Mouse (Mus musculus) embryo, embryonic 11.5 days (tissue): ENCODE results near the gene Saysd1.
"Not testable (repeated sequence)": the region's sequence is repeated elsewhere in the genome, so short reads cannot be mapped to it uniquely, and the experiment has no call there.

Experiments used
- DNase-seq: peaks from one replicate; pipeline ENCODE4 v3.0.0-alpha.2; 2012; ENCODE audit warnings: low read depth, low spot score

The Saysd1 gene

DNA sequence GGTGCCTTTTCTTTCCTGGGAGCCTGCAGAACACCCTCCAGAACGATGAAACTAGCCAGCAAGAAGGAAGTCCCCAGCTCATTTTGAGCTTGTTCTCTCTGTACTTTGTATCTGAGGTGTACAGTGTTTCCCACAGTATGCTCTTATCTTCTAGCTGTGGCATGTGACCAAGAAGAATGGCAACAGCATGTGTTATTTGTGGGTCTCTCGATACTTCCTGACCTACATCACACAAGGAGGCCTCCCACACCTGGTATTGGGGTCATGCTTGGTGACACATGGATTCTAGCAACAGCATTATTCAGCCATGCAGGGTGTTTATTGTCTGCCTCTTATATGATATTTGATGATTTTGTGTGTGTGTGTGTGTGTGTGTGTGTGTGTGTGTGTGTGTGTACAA is 96.5 kb downstream of the Saysd1 start:
- no peak for DNase-seq

DNA sequence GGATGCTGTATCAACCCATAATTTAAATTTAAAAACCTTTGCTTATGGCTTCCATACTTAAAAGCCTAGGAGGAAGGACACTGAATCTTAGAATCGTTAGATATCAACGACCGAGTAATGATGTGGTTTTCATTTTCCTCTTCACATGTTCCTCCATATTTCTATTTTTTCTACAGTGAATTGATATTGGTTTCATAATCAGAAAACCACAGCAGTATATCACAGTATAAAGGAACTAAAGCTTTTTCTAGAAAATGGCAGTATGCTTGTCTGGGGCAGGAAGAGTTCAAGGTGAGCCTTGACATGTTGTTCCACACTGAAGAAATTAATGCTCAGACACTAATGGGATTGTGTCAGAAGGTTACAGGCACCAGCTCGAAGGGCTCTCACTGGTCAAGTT is 97.4 kb downstream of the Saysd1 start:
- DNase-seq, result no peak

DNA sequence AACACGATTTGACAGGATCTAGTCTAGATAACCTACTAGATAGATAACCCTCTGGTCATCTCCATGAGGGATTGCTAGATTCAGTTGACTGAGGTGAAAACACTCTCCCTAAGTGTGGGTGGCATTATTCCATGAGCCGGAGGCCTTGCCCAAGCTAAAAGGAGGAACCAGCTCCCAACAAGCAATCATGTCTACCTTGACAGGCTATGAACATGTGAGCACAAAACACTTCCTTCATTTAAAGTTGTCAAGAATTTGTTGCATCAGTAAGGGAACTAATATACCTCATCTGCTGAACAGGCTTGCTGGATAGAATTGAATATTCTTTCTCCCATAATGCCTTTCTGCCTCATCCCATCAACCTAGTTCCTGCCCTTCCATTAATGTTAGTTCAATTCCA is 98.5 kb downstream of the Saysd1 start:
- DNase-seq, result no peak

DNA sequence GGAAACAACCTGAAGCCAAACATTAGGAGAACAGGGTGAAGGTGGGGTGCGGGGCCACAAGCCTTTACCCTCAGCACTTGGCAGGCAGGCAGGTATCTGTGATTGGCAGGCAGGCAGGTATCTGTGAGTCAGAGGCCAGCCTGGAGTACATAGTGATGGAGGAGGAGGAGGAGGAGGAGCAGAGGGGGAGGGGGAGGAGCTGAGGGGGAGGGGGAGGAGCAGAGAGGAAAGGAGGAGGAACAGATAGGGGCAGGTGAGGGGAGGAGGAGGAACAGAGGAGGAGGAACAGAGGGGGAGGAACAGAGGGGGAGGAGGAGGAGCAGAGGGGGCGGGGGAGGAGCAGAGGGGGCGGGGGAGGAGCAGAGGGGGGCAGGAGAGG is 105.6 kb downstream of the Saysd1 start:
- DNase-seq, result no peak

DNA sequence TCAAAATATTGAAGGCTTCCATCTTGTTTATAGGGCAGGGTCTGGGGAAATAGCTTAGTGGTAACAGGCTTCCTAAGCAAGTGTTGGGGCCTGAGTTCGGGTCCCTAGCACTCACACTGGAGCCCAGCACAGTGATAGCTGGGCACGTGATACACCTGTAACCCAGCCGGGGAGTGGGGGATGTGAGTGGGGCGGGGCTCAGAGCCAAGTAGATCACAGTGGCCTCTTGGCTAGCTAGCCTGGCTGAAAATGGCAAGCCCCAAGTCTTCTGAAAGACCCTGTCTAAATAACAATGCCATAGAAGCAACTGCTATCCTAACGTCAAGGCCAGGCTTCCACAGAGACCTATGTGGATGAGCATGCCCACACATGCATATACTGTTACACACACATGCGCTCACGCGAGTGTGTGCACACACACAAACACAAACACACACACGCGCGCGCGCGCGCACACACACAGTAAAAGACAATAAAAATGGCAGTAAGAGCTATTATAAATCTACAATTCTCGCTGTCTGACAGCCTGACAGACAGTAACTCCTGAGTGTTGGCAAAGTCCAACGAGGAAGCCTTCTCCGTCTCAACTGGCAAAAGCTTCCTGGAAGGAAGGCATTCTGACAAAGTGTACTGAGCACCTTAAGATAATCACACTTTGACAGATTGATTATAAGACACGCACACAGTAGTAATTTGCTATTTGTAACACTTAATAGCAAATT is 106.2 kb downstream of the Saysd1 start:
- no peak for DNase-seq

DNA sequence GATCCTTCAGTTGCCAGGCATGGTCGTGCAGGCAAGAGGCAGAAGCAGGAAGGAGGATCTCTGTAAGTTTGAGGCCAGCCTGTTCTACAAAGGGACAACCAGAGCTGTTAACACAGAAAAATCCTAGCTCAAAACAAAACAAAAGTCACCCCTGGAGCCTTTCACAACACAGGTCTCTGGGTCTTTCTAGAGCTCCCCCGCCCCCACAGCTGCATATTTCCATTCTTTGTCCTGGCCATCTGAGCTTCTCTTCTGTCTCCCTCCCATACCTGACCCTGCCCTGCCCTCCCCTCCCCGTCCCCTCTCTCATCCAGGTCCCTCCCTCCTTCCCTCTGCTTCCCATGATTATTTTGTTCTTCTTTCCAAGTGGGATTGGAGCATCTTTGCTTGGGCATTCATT is 108.7 kb downstream of the Saysd1 start:
- DNase-seq, result no peak

DNA sequence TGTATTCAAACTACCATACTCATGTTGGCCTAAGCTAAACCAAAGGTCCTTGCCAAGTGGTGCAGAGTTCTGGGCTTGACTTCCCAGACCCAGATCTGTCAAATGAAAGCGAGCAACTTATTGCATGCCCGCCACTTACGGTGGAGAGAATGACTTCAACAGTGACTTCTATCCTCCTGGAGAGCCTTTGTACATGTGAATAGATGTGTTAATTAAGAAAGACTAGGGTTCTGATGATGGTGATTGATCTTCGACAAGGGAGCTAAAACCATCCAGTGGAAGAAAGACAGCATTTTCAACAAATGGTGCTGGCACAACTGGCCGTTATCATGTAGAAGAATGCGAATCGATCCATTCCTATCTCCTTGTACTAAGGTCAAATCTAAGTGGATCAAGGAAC is 110.9 kb downstream of the Saysd1 start:
- DNase-seq, result not testable (repeated sequence)
